Mouse (Mus musculus) kidney, postnatal 36 days (tissue): ENCODE data around the gene Dnajc5.
A peak's percentile ranks its signal among the peaks of the same experiment; 100 is the strongest.

ENCODE experiments used
- DNase-seq, 2 experiments: peaks; one replicate each; pipeline ENCODE4 v3.0.0; 2021 to 2022; ENCODE audit warnings: mixed read lengths in 2 of 2

Dnajc5 gene

GRCm38 (mm10) chr2:181511231-181511630 is 9.1 kb upstream of the Dnajc5 start:
- no peak for DNase-seq

DNA sequence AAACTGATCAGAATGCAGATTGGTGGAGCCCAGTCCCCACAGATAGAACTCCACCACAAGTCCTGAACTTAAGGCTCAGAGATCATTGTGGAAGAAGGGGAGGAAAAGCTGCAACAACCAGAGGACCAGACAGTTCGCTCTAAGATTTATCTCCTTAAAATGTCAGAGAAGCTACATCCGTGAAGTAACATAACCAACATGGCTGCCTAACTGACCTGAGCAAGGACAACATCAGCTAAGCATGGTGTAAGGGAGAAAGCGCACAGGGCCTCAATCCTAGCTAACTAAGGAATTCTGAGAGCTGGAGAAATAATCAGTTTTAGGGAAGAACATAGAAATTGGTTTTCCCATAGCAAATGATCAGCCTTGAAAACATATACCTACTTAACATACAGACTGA is 1.1 kb upstream of the Dnajc5 start:
- DNase-seq: no peak

DNA sequence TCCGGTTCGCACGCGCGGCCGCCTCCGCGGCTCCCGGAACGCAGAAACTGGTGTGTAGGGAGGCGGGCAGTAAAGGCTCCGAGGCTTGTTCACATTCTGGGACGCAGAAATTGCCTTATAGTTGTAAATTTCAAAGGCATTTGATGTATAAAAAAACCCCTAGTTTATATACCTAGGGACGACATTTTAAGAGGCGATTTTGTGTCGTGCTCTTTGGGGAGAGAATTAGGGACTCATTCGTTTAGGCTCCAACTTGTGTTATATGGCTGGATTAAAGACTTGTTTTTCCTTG is 597 bp downstream of the Dnajc5 start:
- DNase-seq: no peak

DNA sequence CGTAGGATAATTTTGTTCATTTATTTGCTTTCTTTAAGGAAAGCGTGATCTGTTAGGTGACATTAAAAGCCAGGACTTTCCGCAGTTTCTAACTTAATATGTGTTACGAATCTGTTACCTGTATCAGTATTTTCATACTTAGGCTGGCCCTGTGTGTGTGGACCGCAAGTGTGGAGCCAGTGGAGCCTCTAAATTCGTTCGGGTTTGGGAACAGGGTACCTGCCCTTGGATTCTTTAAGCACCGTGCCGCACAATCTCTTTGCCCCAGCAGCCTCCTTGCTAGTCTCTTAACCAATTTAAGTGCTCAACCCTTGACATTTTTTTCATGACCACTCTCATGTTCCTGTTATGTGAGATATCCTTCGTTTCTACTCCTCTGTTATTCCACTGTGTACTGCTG is 1.2 kb downstream of the Dnajc5 start:
- DNase-seq: no peak

- DNase-seq: peak; percentile 38 to 55
Observed at GRCm38 (mm10) chr2:181522811-181523210, 2.5 kb downstream of the Dnajc5 start.

GRCm38 (mm10) chr2:181525526-181525925 is 5.2 kb downstream of the Dnajc5 start:
- DNase-seq: no peak

DNA sequence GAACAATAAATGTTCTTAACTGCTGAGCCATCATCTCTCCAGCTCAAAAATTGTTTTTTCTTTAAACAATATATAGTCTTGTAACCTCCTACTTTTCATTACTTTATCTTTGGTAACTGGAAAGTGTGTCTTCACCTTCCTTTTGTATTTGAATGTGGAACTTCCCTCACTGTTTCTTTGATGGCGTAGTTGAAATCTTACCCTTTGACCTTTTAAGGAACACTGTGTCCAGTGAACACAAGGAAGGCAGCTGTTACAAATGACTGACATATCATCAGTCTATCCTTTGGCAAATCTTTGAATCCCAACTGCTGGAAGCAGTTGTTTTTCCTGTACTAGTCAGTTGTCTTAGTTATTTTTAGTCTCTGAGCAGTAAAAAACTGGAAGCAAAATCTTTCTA is 8.8 kb downstream of the Dnajc5 start:
- peak in 1 of 2 experiments; percentile 22 for DNase-seq

- DNase-seq: no peak
Observed at GRCm38 (mm10) chr2:181532589-181532988, 12.3 kb downstream of the Dnajc5 start.

GRCm38 (mm10) chr2:181536410-181536809 is 16.1 kb downstream of the Dnajc5 start:
- DNase-seq: no peak

DNA sequence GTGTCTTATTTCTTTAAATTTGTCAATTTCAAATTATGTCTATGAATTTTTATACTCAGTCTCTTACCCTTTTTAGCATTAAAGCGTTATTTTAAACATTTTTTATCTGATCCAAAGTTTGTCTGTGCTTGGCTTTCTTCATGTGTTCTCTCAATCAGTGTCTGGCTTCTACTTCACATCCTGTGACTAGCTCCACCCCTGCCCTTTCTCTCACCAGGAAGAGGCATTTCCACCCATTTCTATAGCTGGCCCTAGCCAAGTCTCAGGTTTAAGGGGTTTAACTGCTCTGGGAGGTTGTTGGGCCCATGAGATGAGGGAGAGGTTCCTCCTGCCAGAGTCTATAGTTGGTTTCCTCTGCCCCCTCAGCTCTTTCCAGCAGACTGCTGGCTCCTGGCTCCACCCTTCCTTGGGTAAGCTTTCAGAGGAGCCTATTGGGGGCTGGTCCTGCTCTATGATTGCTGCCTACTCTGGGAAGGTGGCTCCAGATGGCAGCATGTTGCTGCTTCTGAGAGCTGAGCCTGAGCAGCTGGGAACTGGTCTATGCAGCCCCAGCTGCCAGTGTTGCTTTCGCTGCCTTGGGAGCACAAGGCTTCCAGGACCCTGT is 17.3 kb downstream of the Dnajc5 start:
- peak in 1 of 2 experiments; percentile 22 for DNase-seq

GRCm38 (mm10) chr2:181541761-181542380 is 21.6 kb downstream of the Dnajc5 start:
- no peak for DNase-seq

- DNase-seq: no peak
Observed at GRCm38 (mm10) chr2:181546142-181546541, 25.9 kb downstream of the Dnajc5 start.

GRCm38 (mm10) chr2:181548227-181548626 is 27.9 kb downstream of the Dnajc5 start:
- no peak for DNase-seq

DNA sequence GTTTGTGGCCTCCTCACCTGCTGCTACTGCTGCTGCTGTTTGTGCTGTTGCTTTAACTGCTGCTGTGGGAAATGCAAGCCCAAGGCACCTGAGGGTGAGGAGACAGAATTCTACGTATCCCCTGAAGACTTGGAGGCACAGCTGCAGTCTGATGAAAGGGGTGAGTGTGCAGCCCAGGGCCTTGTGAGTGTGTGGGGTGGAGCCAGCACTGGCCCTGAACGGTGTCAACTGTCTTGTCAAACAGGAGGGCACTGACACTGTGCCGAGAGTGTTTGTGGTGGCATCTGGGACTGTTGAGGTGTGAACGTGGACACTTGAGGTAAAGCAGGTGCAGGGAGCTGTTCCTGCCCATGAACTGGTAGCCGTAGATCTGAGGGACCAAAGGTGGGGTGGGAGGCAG is 28.4 kb downstream of the Dnajc5 start:
- DNase-seq: no peak

- DNase-seq: no peak
Observed at GRCm38 (mm10) chr2:181550233-181550632, 29.9 kb downstream of the Dnajc5 start.

GRCm38 (mm10) chr2:181553772-181554171 is 33.5 kb downstream of the Dnajc5 start:
- DNase-seq: no peak

GRCm38 (mm10) chr2:181567338-181567737 is 47.1 kb downstream of the Dnajc5 start:
- DNase-seq: no peak

- peak; percentile 56 to 86 for DNase-seq
Observed at GRCm38 (mm10) chr2:181568272-181569008, 48.2 kb downstream of the Dnajc5 start.

DNA sequence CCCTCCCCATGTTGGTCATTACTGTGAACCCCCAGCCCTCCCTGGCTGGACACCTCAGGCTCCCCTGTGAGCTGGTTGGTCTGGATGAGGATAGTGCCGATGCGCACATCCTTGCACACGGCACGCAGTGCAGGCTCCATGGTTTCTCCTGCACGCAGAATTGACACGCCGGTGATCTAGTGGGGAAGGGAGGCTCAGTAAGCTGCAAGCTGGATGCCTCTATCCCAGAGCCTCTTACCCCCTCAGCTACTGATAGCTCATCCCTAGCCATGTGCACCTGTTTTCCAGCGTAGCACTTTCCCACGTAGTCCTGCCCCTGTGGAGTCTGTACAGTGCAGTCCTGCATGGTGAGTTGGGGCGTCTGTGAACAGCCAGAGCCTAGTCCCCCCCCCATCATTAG is 49.6 kb downstream of the Dnajc5 start:
- no peak for DNase-seq

GRCm38 (mm10) chr2:181570375-181570774 is 50.1 kb downstream of the Dnajc5 start:
- no peak for DNase-seq

- DNase-seq: no peak
Observed at GRCm38 (mm10) chr2:181570921-181571595, 50.8 kb downstream of the Dnajc5 start.

DNA sequence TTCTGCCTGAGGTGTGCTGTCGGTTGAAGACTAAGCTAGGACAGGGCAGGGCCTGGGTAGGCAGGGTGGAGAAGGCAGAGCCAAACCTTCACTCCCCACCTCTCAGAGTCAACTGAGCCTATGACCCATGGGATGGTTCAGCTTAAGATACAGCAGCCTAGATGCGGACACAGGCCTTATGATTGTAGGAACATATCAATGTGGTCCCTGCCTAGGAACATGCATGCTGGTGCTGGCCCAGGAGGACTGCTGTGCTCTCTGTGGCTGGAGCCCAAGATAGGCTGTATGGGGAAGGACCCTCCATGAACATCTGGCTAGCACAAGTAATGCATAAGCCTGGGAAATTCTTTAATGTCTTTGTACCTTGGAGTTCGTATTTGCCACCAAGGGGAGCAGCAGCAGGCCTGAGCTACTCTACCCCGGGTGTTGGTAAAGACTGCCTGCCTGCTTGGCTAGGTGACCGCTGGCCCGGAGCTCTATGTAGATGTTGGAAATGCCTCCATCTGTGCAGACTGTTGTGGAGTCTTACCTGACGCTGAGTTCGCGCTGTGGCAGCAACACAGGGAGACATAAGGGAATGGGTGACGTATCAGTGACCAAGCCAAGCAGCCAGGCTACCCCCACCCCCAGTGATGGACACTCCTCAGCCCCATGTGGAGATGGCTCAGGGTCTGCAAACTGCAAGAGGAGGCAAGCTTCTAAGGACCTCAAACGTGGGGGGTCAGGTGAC is 51.8 kb downstream of the Dnajc5 start:
- no peak for DNase-seq
